Mouse (Mus musculus): ENCODE measurements around the gene Egfl8. TPM values are rescaled to one million over a fixed set of nuclear protein-coding genes. Genes with fewer than 3 reads are reported as not detected.

Gene Egfl8
- polyA plus RNA-seq, 1 experiment from 2014 or later = 4.4 TPM

DNA sequence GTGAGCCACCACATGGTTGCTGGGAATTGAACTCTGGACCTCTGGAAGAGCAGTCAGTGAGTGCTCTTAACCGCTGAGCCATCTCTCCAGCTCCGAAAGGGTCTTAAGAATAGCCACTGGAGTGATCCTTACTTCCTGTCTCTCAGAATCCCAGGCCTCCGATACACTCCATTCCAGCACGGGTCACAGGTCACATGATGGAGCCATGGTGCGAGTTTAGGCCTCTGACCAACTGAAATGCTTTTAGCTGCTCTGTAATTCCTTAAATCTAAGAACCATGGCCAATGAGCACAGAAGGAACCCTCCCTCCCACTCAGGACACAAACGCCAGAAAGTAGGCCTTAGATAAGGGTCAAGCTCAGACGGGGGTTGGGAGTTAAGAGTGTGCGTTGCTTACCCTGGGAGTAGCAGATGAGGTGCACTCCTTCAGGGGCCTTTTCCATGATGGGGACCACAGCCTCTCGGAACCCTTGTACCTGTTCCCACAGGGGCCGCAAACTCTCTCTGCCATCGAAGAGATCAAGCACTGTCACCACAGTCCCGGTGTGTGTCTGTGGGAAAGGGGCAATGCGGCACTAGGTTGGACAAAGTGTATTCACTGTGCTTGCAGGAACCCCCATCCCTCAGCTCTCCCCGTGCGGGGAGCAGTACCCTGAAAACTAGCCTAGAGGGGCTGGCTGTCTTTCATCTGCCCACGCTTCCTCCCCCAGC is 10.4 kb upstream of the Egfl8 start:
- no peaks in the 10 kb centered on the region for H3K9me3 ChIP-seq (replicated peaks)
- H3K9ac ChIP-seq = peak overlapping the region; percentile 72
- H3K4me2 ChIP-seq = peak overlapping the region; percentile 94
- H3K36me3 ChIP-seq = peaks cover 41% of the 10 kb centered on the region
- no peak for ATAC-seq (replicated peaks; ENCODE audit: low FRiP score)
- 42% methylated on average over 16 of the region's 16 CpGs for WGBS
- H3K4me1 ChIP-seq = peaks cover 52% of the 10 kb centered on the region
- H3K4me3 ChIP-seq (replicated peaks) = peak overlapping the region; percentile 76
- H3K27ac ChIP-seq = peak overlapping the region; percentile 95
- peaks cover 17% of the 10 kb centered on the region for H3K27me3 ChIP-seq

DNA sequence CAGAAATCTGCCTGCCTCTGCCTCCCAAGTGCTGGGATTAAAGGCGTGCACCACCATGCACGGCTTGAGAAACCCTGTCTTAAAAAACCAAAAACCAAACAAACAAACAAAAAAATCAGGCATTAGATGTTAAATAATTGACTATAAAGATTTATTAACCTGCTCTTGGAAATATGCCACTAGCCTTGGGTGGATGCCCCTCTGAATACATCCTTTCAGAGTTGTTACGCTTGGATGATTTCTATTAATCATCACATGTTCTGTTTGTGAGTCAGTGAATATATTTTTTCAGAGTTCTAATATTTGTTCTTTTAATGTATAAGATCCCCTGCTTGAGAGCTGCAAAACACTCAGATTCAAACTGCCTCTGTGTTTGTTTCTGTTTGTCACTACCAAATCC is 9.2 kb upstream of the Egfl8 start:
- 87% methylated on average over 3 of the region's 3 CpGs for WGBS
- Histone ChIP-seq H3K4me1 (peaks cover 40% of the 10 kb centered on the region), H3K4me3 (replicated peaks) (no peak overlapping the region), H3K9ac (no peak overlapping the region), H3K27me3 (peaks cover 4% of the 10 kb centered on the region), H3K36me3 (peaks cover 53% of the 10 kb centered on the region), H3K9me3 (replicated peaks) (no peaks in the 10 kb centered on the region), H3K27ac (peak overlapping the region; percentile 22; the same call in 1 of the 2 replicates), H3K4me2 (no peak overlapping the region)
- no peak for ATAC-seq (replicated peaks; ENCODE audit: low FRiP score)

DNA sequence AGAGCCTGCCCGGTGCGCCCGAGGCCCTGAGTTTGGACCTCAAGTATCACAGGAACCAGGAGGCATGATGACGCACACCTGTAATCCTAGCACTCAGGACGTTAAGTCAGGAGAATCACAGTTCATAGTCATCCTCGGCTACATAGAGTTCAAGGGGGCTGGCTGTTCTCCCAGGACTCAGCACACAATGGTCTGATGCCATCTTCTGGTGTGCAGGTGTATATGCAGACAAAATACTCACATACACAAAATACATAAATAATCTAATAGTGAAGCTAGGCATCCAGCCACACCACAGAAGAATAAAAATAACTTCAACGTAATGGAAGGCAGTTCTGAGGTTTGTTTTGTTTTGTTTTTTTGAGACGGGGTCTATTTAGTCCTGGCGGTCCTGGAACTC is 7.4 kb upstream of the Egfl8 start:
- no peak for ATAC-seq (replicated peaks; ENCODE audit: low FRiP score)
- H3K4me2 ChIP-seq = no peak overlapping the region
- no peak overlapping the region for H3K4me3 ChIP-seq (replicated peaks)
- no peak overlapping the region for H3K9ac ChIP-seq
- peaks cover 67% of the 10 kb centered on the region for H3K36me3 ChIP-seq
- WGBS = 85% methylated on average over 9 of the region's 9 CpGs
- H3K27me3 ChIP-seq = no peaks in the 10 kb centered on the region
- H3K27ac ChIP-seq = no peak overlapping the region
- H3K4me1 ChIP-seq = peaks cover 22% of the 10 kb centered on the region
- no peaks in the 10 kb centered on the region for H3K9me3 ChIP-seq (replicated peaks)

DNA sequence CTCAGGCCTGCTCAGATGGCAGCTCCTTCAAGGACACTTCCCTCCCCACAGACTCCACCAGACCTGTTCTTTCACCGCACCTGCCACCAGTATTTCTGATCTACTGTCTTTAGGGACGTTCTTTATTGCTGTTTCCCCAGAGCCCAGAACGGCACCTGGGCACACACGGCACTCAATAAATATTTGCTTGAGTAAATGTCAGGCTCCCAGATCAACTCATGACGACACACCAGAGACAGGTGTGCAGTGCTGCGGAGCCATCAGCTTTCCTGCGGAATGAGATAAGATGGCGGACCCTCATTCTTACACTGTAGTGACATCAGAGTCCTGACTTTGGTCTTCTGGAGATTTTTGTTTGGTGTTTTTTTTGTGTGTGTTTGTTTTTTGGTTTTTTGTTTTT is 5.2 kb upstream of the Egfl8 start:
- Histone ChIP-seq H3K9me3 (replicated peaks) (no peaks in the 10 kb centered on the region), H3K27me3 (no peaks in the 10 kb centered on the region), H3K4me1 (peaks cover 8% of the 10 kb centered on the region), H3K4me3 (replicated peaks) (no peak overlapping the region), H3K27ac (no peak overlapping the region), H3K4me2 (no peak overlapping the region), H3K36me3 (peaks cover 84% of the 10 kb centered on the region), H3K9ac (no peak overlapping the region)
- 87% methylated on average over 8 of the region's 8 CpGs for WGBS
- ATAC-seq (replicated peaks; ENCODE audit: low FRiP score) = no peak

DNA sequence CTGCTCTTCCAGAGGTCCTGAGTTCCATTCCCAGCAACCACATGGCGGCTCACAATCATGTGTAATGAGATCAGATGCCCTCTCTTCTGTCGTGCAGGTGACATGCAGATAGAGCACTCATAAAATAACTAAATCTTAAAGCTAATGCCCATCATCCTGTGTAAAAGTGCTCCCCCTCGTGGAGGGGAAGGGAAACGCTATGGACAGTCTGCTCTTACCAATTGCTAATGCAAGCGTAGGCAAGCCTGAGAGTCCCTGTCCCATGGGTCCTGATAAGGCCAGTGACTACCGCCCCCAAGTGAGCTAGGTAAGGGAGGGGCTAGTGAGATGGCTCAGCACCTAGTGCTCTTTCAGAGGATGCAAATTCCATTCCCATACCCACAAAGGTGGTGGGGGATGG is 3.2 kb upstream of the Egfl8 start:
- no peak for ATAC-seq (replicated peaks; ENCODE audit: low FRiP score)
- H3K4me2 ChIP-seq = no peak overlapping the region
- no peak overlapping the region for H3K9ac ChIP-seq
- no peaks in the 10 kb centered on the region for H3K27me3 ChIP-seq
- H3K4me1 ChIP-seq = no peaks in the 10 kb centered on the region
- 21% methylated on average over 6 of the region's 6 CpGs for WGBS
- no peak overlapping the region for H3K4me3 ChIP-seq (replicated peaks)
- H3K9me3 ChIP-seq (replicated peaks) = no peaks in the 10 kb centered on the region
- no peak overlapping the region for H3K27ac ChIP-seq
- peaks cover 89% of the 10 kb centered on the region for H3K36me3 ChIP-seq

DNA sequence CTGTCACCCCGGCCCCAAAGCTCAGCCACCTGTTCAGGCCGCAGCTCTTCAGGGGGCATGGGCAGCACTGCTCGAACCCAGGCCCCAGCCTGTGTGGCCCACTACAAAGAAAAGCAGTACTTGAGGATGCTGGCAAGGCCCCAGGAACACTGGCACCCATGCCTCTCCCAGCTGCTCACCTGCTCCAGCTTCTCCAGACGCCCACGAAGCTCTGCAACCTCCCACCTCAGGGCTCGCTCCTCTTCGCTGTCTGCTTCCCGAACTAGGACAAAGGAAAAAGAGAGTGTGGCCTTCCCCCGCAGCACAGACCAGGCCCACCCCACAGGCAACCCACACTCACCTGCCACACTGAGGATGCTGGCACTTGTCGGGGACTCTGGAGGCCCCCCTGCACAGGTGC is 1.9 kb downstream of the Egfl8 start:
- no peak overlapping the region for H3K27ac ChIP-seq
- H3K4me2 ChIP-seq = no peak overlapping the region
- no peak overlapping the region for H3K4me3 ChIP-seq (replicated peaks)
- no peaks in the 10 kb centered on the region for H3K27me3 ChIP-seq
- WGBS = 89% methylated on average over 10 of the region's 10 CpGs
- peaks cover 4% of the 10 kb centered on the region; the same call in 1 of the 2 replicates for H3K4me1 ChIP-seq
- ATAC-seq (replicated peaks; ENCODE audit: low FRiP score) = no peak
- no peaks in the 10 kb centered on the region for H3K9me3 ChIP-seq (replicated peaks)
- H3K36me3 ChIP-seq = peaks cover 76% of the 10 kb centered on the region
- H3K9ac ChIP-seq = no peak overlapping the region

DNA sequence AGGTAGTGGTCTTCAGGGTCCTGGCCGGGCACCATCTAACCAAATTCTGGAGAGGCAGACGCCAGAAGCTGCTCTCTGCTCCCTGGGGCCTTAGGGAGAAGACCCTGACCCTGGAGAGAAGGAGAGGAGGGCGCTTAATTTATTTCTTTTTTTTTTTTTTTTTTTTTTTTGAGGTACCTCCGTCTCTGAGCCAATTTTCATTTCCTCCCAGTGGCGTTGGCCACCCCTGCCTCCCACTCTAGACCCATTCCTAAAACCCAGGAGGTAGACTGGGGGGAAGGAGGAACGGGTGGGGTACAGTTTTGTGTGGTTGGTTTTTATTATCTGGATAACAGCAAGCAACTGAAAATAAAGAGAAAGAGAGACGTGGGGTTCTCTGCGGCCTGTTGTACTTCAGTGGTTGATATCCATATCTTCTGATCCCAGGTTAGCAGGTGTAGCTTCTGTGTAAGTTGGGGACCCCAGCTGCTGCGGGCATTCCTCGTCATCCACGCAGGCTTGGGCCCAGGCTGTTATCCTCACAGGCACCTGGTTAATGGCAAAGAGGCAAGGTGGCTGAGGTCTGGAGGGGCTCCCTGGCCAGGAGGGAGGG is 2.6 kb downstream of the Egfl8 start:
- Histone ChIP-seq H3K27ac (no peak overlapping the region), H3K9ac (no peak overlapping the region), H3K36me3 (peaks cover 75% of the 10 kb centered on the region), H3K4me2 (no peak overlapping the region), H3K9me3 (replicated peaks) (no peaks in the 10 kb centered on the region), H3K4me1 (peaks cover 11% of the 10 kb centered on the region), H3K27me3 (no peaks in the 10 kb centered on the region), H3K4me3 (replicated peaks) (no peak overlapping the region)
- WGBS = 83% methylated on average over 11 of the region's 11 CpGs
- no peak for ATAC-seq (replicated peaks; ENCODE audit: low FRiP score)

DNA sequence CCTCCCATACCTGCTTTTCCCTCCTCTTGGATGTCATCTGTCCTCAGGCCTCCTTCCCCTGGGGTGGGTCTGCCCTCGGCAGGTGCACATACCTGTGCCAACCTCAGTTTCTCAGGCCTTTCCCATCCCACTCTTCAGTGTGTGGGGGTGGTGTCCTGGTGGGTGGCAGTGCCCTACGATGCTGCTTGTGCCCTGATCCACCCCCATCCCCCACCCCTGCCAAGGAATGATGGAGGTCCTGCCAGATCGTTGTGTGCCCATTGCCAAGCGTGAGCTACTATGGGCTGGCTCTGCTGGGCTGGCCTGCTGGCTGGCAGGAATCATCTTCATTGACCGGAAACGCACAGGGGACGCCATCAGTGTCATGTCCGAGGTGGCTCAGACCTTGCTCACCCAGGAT is 4.7 kb downstream of the Egfl8 start:
- Histone ChIP-seq H3K27ac (no peak overlapping the region), H3K4me1 (peaks cover 29% of the 10 kb centered on the region), H3K4me2 (no peak overlapping the region), H3K4me3 (replicated peaks) (no peak overlapping the region), H3K27me3 (no peaks in the 10 kb centered on the region), H3K9ac (no peak overlapping the region), H3K36me3 (peaks cover 64% of the 10 kb centered on the region), H3K9me3 (replicated peaks) (no peaks in the 10 kb centered on the region)
- no peak for ATAC-seq (replicated peaks; ENCODE audit: low FRiP score)
- WGBS = 90% methylated on average over 8 of the region's 8 CpGs

DNA sequence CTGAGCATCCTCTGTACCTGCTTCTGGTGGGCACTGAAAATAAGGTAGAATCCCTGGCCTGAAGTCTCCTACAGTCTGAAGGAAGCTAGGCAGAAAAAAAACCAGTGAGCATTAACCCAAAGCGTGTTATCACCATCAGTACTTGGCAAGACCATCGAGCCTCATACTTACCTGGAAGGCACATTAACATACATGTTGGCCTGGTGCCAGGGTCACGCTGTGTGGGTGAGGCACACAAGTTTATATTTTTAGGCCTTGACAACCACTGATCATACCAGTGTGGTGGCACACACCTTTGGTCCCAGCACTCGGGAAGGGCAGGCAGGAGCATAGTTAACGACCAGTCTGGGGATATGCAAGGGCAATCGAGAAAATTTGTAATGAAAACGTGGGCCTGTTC is 7.8 kb downstream of the Egfl8 start:
- no peak overlapping the region for H3K9ac ChIP-seq
- no peaks in the 10 kb centered on the region for H3K9me3 ChIP-seq (replicated peaks)
- no peak for ATAC-seq (replicated peaks; ENCODE audit: low FRiP score)
- 0 out of 2 replicates have a peak overlapping the region, but pooled peaks have one; percentile 3 for H3K4me2 ChIP-seq
- H3K27me3 ChIP-seq = no peaks in the 10 kb centered on the region
- 72% methylated on average over 7 of the region's 7 CpGs for WGBS
- peak overlapping the region; percentile 54 for H3K27ac ChIP-seq
- no peak overlapping the region for H3K4me3 ChIP-seq (replicated peaks)
- H3K36me3 ChIP-seq = peaks cover 35% of the 10 kb centered on the region
- peaks cover 40% of the 10 kb centered on the region for H3K4me1 ChIP-seq

DNA sequence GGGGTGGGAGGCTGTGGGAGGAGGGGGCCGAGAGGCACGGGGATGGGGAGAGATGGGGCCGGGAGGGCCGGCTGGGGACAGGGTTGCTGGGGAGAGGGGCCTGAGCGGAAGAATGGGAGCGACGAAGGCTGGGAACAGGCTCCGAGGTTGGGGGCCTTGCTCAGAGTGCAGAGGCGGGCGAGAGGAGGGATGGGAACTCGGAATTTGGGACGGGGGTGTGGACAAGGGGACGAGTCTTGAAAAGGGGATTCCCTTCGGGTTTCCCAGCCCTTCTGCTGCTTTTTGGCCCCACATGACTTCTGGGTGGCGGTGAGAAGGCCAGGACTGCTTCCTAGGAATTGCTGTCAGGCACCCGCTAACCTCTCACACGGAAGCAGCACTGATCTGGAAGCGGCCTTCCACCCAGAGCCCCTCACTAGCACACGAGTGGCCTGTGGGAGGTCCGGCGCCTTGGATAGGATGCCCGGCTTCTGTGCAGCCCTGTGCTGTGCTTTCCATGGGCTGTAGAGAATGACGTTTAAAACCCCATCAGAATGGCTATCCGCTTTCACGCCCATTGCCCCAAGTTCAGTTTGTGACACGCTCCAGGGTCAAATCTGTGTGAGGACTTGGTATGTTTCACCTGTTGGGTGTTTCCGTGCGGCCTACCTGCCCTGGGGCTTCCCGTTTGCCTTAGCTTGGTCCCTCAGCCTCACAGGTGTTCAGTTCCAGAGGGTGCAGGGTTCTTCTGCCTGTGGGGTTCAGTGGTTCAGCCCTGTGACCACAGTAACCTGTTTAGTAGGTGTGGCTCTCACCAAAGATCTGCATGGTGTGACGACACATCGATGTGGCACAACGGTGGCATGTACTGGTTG is 9.4 kb downstream of the Egfl8 start:
- Histone ChIP-seq H3K9ac (peak overlapping the region; percentile 96), H3K36me3 (peaks cover 28% of the 10 kb centered on the region), H3K27ac (peak overlapping the region; percentile 96), H3K4me1 (peaks cover 54% of the 10 kb centered on the region), H3K4me2 (peak overlapping the region; percentile 85), H3K4me3 (replicated peaks) (peak overlapping the region; percentile 88), H3K27me3 (no peaks in the 10 kb centered on the region), H3K9me3 (replicated peaks) (no peaks in the 10 kb centered on the region)
- ATAC-seq (replicated peaks; ENCODE audit: low FRiP score) = no peak
- 11% methylated on average over 32 of the region's 32 CpGs for WGBS

DNA sequence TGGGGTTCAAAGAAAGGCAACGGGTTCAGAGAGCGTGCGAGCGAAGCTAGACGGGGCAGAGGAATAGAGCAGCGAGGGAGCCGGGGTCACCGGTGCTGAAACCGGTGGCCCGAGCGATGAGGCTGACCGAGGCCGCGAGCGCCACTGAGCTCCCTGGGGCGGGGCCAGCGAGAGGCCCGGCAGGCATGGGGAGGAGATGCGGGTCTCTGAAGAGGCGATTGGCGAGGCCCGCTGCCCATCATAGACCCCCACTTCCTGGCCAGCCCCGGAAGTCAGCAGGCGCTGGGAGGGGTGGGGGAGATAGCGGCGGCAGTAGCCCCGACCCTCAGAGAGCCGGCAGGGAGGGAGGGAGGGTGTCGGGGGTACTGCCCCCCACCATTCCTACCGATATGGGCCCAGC is 10.2 kb downstream of the Egfl8 start:
- Histone ChIP-seq H3K4me3 (replicated peaks) (peak overlapping the region; percentile 88), H3K27ac (peak overlapping the region; percentile 96), H3K9me3 (replicated peaks) (no peaks in the 10 kb centered on the region), H3K4me1 (peaks cover 56% of the 10 kb centered on the region), H3K9ac (peak overlapping the region; percentile 96), H3K27me3 (no peaks in the 10 kb centered on the region), H3K4me2 (peak overlapping the region; percentile 85), H3K36me3 (peaks cover 28% of the 10 kb centered on the region)
- 0% methylated on average over 29 of the region's 30 CpGs for WGBS
- ATAC-seq (replicated peaks; ENCODE audit: low FRiP score) = peak; percentile 57
